Mouse (Mus musculus) B cell, adult 67 days (primary cell): Measurements from ENCODE around the gene Tmem176a. TPM values are rescaled to one million over a fixed set of nuclear protein-coding genes. Genes with fewer than 3 reads are reported as not detected.

Source experiments
- total RNA-seq, 2 experiments: library from RNA; stranded (reverse); gene quantifications; 4 replicates each; pipeline ENCODE4 v1.2.4; 2023

The Tmem176a gene
- total RNA-seq, result 1 to 10 TPM in 1 of 2 experiments, under 1 TPM in 1; 0.71 to 1.7 TPM

DNA sequence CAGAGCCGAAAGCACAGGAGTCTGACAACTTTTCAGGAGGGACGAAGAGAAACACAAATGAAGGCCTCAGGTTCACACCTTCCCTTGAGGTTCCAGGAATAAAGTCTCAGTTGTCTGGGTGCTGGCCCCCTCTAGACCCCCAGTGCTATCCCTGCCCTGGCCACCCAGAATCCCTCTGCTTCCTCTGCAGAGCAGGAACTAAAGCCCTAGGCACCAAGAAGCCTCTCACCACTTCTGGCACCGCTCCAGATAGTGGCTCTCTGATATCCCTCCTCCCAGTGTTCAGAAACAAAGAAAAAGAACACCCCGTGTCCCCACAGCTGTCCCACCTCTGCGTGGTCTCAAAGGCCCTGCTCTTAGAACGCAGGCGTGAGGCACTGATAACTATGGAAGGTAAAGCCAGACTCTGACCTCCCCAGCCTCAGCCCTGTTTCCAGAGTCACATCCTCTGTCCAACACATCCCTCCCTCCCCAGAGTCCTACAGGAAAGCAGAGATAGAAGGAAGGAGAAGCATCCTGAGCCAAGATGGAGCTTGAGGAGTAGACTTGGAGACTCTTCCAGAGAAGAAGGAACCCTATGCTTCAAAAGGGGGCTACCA lies at the start of gene Tmem176a:
Tmem176a (plus strand) TSS at position 549 of the 599 bp plus-strand sequence.

GRCm38 (mm10) chr6:48840973-48841625 lies 380 bp downstream of the Tmem176a start, which contains the start of gene Tmem176b:
Gene Tmem176b, minus strand, starts transcription at chr6:48841496.

DNA sequence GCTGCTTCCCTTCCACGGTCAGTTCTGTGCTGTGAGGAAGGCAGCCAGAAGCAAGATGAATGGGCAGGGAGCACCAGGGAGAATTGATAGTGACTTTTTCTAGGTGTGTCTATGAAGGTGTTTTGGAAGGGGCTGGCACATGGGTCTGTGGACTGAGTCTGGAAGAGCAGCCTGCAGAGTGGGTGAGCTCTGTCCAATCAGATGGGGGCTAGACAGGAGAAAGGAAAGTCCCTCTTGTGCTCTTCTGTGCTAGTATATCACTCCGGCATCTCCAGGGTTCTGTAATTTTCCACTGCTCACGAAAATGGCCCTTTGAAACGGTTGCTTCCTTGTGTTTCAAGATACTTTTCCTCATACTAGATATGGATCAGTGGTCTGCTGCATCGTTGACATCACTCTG lies 31.9 kb downstream of the Tmem176a start, which contains the start of gene Aoc1:
Aoc1 (plus strand) TSS at position 301 of the 400 bp plus-strand sequence.

Other genes with a start within 250 kb of the Tmem176a start
- gene Repin1, start 247.0 kb upstream of the Tmem176a start, total RNA-seq, result 1 to 10 TPM; 8.4 to 8.9 TPM
- gene Gm44965, start 247.0 kb upstream of the Tmem176a start, total RNA-seq, result not detected
- gene Zfp775, start 238.9 kb upstream of the Tmem176a start, total RNA-seq, result 1 to 10 TPM; 4.8 to 7.1 TPM
- gene AI854703, start 214.2 kb upstream of the Tmem176a start, total RNA-seq, result under 1 TPM; 0.35 to 0.42 TPM
- 100 to 1,000 TPM; 137 to 176 TPM for gene Gimap8, start 193.7 kb upstream of the Tmem176a start, total RNA-seq
- gene Gimap9, start 164.8 kb upstream of the Tmem176a start, total RNA-seq, result 10 to 100 TPM; 75.8 to 78.6 TPM
- gene Gimap4, start 156.4 kb upstream of the Tmem176a start, total RNA-seq, result 100 to 1,000 TPM; 146 to 200 TPM
- gene Gimap6, start 132.7 kb upstream of the Tmem176a start, total RNA-seq, result 1,000 to 10,000 TPM; 1,476 to 1,529 TPM
- gene Gm28053, start 122.3 kb upstream of the Tmem176a start, total RNA-seq, result 10 to 100 TPM; 41.2 to 94.2 TPM
- 100 to 1,000 TPM; 119 to 135 TPM for gene Gimap7, start 122.3 kb upstream of the Tmem176a start, total RNA-seq
- gene Gimap1, start 101.9 kb upstream of the Tmem176a start, total RNA-seq, result 100 to 1,000 TPM; 170 to 239 TPM
- 100 to 1,000 TPM; 121 to 177 TPM for gene Gimap5, start 94.7 kb upstream of the Tmem176a start, total RNA-seq
- 100 to 1,000 TPM; 216 to 241 TPM for gene Gimap3, start 70.1 kb upstream of the Tmem176a start, total RNA-seq
- 1 to 10 TPM; 1.0 to 2.4 TPM for gene Tmem176b, start 577 bp downstream of the Tmem176a start, total RNA-seq
- not detected for gene Aoc1, start 32.0 kb downstream of the Tmem176a start, total RNA-seq
- gene 1600015I10Rik, start 89.0 kb downstream of the Tmem176a start, total RNA-seq, result not detected
- gene Doxl2, start 134.0 kb downstream of the Tmem176a start, total RNA-seq, result not detected
- gene Svs1, start 145.9 kb downstream of the Tmem176a start, total RNA-seq, result not detected
- gene Gpnmb, start 195.6 kb downstream of the Tmem176a start, total RNA-seq, result not detected
- gene Malsu1, start 232.9 kb downstream of the Tmem176a start, total RNA-seq, result 10 to 100 TPM; 33.7 to 41.9 TPM